Mouse (Mus musculus) lung, postnatal 0 days (tissue): ENCODE data around the gene Stx8. TPM values are rescaled to one million over a fixed set of nuclear protein-coding genes. Genes with fewer than 3 reads are reported as not detected.

Source experiments
- ATAC-seq: fragments of 200-750 bp; cut with Nextera tagmentation; 2 replicates; pipeline ENCODE4 v1.8.0; 2017; ENCODE audit warnings: moderate library complexity
- DNase-seq: peaks from one replicate; pipeline ENCODE4 v3.0.0-alpha.2; 2016; ENCODE audit warnings: low spot score
- H3K27ac ChIP-seq: fragments of 300-500 bp; sonication (generic); 2 replicates; pipeline ENCODE4 v1.5.1; 2014; ENCODE audit warnings: antibody characterized with exemption, mild to moderate bottlenecking, low read length, mixed read lengths
- H3K27me3 ChIP-seq: fragments of 300-500 bp; sonication (generic); replicated peaks from 2 replicates; pipeline ENCODE4 v1.6.1; 2014; ENCODE audit warnings: low read length, mixed read lengths; ENCODE audit not compliant: insufficient read depth
- H3K36me3 ChIP-seq: fragments of 300-500 bp; sonication (generic); 2 replicates; pipeline ENCODE4 v1.6.1; 2014; ENCODE audit warnings: low read length, mixed read lengths; ENCODE audit not compliant: insufficient read depth
- H3K4me1 ChIP-seq: fragments of 300-500 bp; sonication (generic); 2 replicates; pipeline ENCODE4 v1.6.1; 2014; ENCODE audit warnings: antibody characterized with exemption, low read depth, low read length, mixed read lengths; ENCODE audit not compliant: insufficient read depth
- H3K4me2 ChIP-seq: fragments of 300-500 bp; sonication (generic); replicated peaks from 2 replicates; pipeline ENCODE4 v1.6.1; 2014; ENCODE audit warnings: low read depth, mild to moderate bottlenecking, low read length, moderate library complexity, mixed read lengths
- H3K4me3 ChIP-seq: fragments of 300-500 bp; sonication (generic); 2 replicates; pipeline ENCODE4 v1.5.1; 2014; ENCODE audit warnings: low read depth, low read length
- H3K9ac ChIP-seq: fragments of 300-500 bp; sonication (generic); replicated peaks from 2 replicates; pipeline ENCODE4 v1.6.1; 2014; ENCODE audit warnings: low read depth, mild to moderate bottlenecking
- H3K9me3 ChIP-seq: fragments of 300-500 bp; sonication (generic); 2 replicates; pipeline ENCODE4 v1.6.1; 2016; ENCODE audit warnings: low read length, mixed read lengths
- CTCF ChIP-seq: IDR thresholded peaks from 2 replicates; pipeline ENCODE4 v1.5.1; 2016; ENCODE audit warnings: antibody characterized with exemption, mild to moderate bottlenecking
- EP300 ChIP-seq: IDR thresholded peaks from 2 replicates; pipeline ENCODE4 v1.6.1; 2016; ENCODE audit warnings: antibody characterized with exemption, mild to moderate bottlenecking, control low read depth
- WGBS: fragments of 180-500 bp; shearing (Covaris S2); extraction: QIAGEN DNeasy Blood & Tissue Kit; methylation state at CpG from one replicate; pipeline ENCODE4 v1.1.7; 2014; 5-methylcytosine and 5-hydroxymethylcytosine counted together
- polyA plus RNA-seq: library from polyadenylated mRNA; unstranded; fragments of >200 nt; fragmentation: Nextera tagmentation; extraction: Ambion mirVana; gene quantifications from 2 replicates; pipeline ENCODE4 v1.2.1, GENCODE M21; 2015

The Stx8 gene
- polyA plus RNA-seq, 1 experiment from 2014 or later, result 72.5 TPM

DNA sequence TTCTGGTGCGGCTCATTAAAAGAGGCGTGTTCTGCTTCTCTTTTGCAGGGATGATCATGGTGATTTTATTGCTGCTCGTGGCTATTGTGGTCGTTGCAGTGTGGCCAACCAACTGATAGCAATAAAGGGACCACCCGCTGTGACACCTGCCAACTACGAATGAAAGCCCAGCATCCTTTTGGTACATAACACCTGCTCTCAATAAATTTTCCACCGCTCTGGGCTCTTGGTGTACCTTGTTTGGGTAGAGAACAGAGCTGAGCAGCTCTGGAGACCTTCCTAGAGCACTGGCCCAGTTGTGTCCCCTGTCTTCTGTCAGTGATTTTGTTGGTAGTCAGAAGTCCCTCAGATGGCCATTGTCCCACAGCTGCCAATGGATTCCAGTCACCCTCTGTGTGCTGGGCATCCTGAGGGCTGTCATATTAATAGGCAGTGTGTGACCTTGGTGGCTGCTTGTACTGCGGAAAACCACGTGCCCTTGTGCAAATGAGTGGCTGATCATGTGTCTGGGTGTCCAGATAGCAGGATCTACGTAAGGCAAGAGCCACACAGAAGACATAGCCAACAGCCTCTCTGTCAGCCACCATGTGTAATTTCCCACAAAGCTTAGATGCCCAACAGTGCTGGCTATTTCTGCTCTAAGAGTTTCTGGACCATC lies 237.8 kb downstream of the Stx8 start:
- ATAC-seq (no peak), DNase-seq (no peak)
- no peaks in the 10 kb centered on the region for H3K36me3 ChIP-seq
- no peak overlapping the region for H3K27ac ChIP-seq
- H3K27me3 ChIP-seq, result no peaks in the 10 kb centered on the region
- H3K9me3 ChIP-seq, result no peaks in the 10 kb centered on the region
- peaks cover 8% of the 10 kb centered on the region; the same call in 1 of the 2 replicates for H3K4me1 ChIP-seq
- H3K4me3 ChIP-seq, result no peak overlapping the region
- H3K4me2 ChIP-seq, result no peak overlapping the region
- no peak overlapping the region for H3K9ac ChIP-seq
- TF ChIP-seq EP300, result no peak
- TF ChIP-seq CTCF, result no peak
- WGBS, result 81% methylated on average over 10 of the region's 10 CpGs

DNA sequence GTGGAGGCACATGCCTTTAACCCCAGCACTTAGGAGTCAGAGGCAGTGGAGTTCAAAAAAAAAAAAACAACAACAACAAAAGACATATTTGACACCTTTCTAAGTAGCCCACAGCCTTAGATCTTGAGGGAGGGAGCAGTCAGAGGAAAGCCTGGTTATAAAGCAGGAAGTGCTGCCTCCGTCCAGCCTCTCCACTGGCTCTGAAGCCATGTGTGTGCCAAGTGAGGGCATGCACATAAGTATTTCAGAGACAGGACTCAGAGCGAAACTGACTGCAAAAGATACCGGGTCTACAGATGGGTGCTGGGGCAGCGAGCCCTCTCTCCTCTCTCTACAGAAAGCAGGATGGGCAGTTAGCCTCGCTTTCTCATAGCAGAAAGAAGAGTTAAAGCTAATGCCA lies 238.4 kb downstream of the Stx8 start:
- Histone ChIP-seq H3K9me3 (no peaks in the 10 kb centered on the region), H3K27ac (no peak overlapping the region), H3K36me3 (no peaks in the 10 kb centered on the region), H3K9ac (no peak overlapping the region), H3K4me2 (no peak overlapping the region), H3K4me3 (no peak overlapping the region), H3K4me1 (peaks cover 10% of the 10 kb centered on the region; the same call in 1 of the 2 replicates), H3K27me3 (no peaks in the 10 kb centered on the region)
- TF ChIP-seq CTCF, result no peak
- TF ChIP-seq EP300, result no peak
- no peak for DNase-seq
- no peak for ATAC-seq
- WGBS, result 72% methylated on average over 5 of the region's 5 CpGs

DNA sequence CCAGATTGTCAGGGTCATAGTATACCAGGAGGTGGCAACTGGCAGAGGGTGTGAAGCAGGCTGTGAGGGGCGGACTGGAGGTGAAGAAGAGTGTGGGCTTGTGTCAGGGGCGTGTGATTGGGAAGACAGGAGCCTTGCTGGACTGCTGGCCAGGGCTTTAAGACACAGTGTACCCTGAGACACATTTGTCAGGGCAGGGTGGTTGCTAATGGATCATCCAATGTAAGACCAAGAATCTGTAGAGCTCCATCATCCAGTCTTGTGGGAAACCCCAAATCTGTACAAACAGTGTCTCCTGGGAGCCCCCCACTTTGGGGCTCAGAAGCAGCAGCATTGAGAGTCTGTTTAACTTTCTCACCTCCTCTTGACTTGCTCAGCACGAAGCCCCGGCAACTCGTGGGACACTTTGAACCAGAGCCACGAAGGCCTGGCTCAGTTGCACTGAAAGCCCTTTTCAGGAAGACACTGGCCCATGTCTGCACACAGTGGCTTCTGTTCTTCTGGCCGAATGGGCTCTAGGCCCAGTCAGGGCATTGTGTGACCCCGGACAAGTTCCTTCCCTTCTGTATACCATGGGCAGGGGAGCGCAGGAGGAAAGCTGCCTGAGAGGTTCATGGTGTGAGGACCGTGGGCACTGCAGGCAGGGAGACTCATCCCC lies 239.7 kb downstream of the Stx8 start:
- H3K4me3 ChIP-seq, result no peak overlapping the region
- H3K4me1 ChIP-seq, result peaks cover 3% of the 10 kb centered on the region; the same call in 1 of the 2 replicates
- ATAC-seq, result no peak
- no peak overlapping the region for H3K9ac ChIP-seq
- TF ChIP-seq EP300, result no peak
- no peak for TF ChIP-seq CTCF
- no peaks in the 10 kb centered on the region for H3K27me3 ChIP-seq
- no peak for DNase-seq
- no peak overlapping the region for H3K4me2 ChIP-seq
- H3K9me3 ChIP-seq, result no peaks in the 10 kb centered on the region
- H3K36me3 ChIP-seq, result no peaks in the 10 kb centered on the region
- WGBS, result 62% methylated on average over 10 of the region's 10 CpGs
- no peak overlapping the region for H3K27ac ChIP-seq

DNA sequence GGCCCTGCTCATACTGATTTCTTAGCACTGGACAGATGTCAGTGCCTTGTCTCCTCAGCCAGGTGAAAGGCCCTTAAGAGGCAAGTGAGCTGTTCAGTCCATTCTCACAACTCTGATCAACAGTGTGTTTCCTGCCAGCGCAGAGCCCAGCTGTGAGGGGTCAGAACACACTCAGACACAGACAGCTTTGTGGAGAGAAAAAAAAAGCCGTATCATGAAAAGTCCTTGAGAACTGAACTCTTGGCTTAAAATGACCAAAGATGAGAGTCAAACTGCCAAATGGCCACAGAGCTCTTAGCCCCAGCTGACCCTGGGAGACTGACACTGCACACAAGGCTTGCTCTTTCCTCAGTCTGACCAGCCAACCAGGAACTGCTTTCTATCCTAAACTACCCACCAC lies 242.0 kb downstream of the Stx8 start:
- Histone ChIP-seq H3K4me2 (no peak overlapping the region), H3K9ac (no peak overlapping the region), H3K27ac (no peak overlapping the region), H3K4me3 (no peak overlapping the region), H3K9me3 (no peaks in the 10 kb centered on the region), H3K36me3 (no peaks in the 10 kb centered on the region), H3K4me1 (peaks cover 15% of the 10 kb centered on the region; the same call in 1 of the 2 replicates), H3K27me3 (no peaks in the 10 kb centered on the region)
- ATAC-seq (peak; percentile 34), DNase-seq (peak; percentile 63)
- 43% methylated on average over 2 of the region's 2 CpGs for WGBS
- TF ChIP-seq EP300, result no peak
- no peak for TF ChIP-seq CTCF

DNA sequence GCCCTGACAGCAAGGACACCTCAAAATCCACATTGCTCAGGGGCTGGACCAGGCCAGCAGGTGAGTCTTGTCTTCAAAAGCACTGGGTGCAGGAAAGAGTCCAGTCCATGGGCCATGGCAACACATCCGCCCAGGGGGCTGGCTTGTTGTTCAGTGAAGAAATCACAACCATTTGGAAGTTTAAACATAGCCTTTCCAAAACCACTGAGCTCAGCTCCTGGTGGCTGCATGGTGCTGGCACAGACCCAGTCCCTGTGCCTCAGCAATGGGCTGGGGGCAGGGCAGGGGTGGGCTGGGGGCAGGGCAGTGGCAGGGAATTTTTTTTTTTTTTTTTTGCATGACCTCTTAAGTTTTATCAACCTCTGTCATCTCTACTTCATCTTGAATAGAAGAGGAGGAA lies 242.6 kb downstream of the Stx8 start:
- H3K4me3 ChIP-seq, result no peak overlapping the region
- H3K4me2 ChIP-seq, result no peak overlapping the region
- DNase-seq, result no peak
- peaks cover 15% of the 10 kb centered on the region; the same call in 1 of the 2 replicates for H3K4me1 ChIP-seq
- TF ChIP-seq CTCF, result no peak
- TF ChIP-seq EP300, result no peak
- no peaks in the 10 kb centered on the region for H3K9me3 ChIP-seq
- no peak for ATAC-seq
- H3K27me3 ChIP-seq, result no peaks in the 10 kb centered on the region
- H3K27ac ChIP-seq, result no peak overlapping the region
- H3K9ac ChIP-seq, result no peak overlapping the region
- 60% methylated on average over 1 of the region's 1 CpGs for WGBS
- H3K36me3 ChIP-seq, result no peaks in the 10 kb centered on the region

DNA sequence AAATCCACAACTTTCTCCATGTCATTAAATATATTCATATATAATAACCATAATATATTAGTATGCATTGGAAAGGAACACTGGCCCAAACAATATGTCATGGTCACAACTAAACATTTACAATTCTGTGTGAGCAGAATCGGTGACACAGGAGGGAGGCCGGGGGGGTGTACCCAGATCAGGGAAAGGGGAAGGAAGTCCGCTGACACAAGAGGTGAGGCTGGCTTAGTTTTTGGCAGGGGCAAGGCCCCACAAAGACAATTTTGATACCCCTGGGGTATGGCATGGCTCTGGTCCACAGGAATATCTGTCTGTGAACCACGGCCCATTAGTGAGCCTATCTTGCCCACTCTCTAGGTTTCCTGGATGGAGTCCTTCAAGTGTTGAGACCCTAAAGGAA lies 243.5 kb downstream of the Stx8 start:
- Histone ChIP-seq H3K9me3 (no peaks in the 10 kb centered on the region), H3K4me2 (no peak overlapping the region), H3K27ac (no peak overlapping the region), H3K9ac (no peak overlapping the region), H3K36me3 (no peaks in the 10 kb centered on the region), H3K4me3 (no peak overlapping the region), H3K4me1 (peaks cover 15% of the 10 kb centered on the region; the same call in 1 of the 2 replicates), H3K27me3 (no peaks in the 10 kb centered on the region)
- no peak for ATAC-seq
- TF ChIP-seq CTCF, result no peak
- no peak for TF ChIP-seq EP300
- 77% methylated on average over 4 of the region's 4 CpGs for WGBS
- no peak for DNase-seq
